Mouse (Mus musculus) stomach, embryonic 14.5 days (tissue): ENCODE measurements around the gene Ccdc93. TPM values are rescaled to one million over a fixed set of nuclear protein-coding genes. Genes with fewer than 3 reads are reported as not detected.
A peak's percentile ranks its signal among the peaks of the same experiment; 100 is the strongest.

Source experiments
- ATAC-seq: fragments of 200-750 bp; cut with Nextera tagmentation; 2 replicates; pipeline ENCODE4 v1.8.0; 2017; ENCODE audit warnings: low read depth, moderate TSS enrichment; ENCODE audit not compliant: insufficient number of reproducible peaks, insufficient read depth, low FRiP score
- H3K27ac ChIP-seq: fragments of 300-500 bp; sonication (generic); 2 replicates; pipeline ENCODE4 v1.5.1; 2014; ENCODE audit warnings: mild to moderate bottlenecking, low read length, moderate library complexity, mixed read lengths
- H3K27me3 ChIP-seq: fragments of 300-500 bp; sonication (generic); 2 replicates; pipeline ENCODE4 v1.6.1; 2014; ENCODE audit warnings: low read length, control low read depth, mixed read lengths; ENCODE audit not compliant: control insufficient read depth, insufficient read depth
- H3K36me3 ChIP-seq: fragments of 300-500 bp; sonication (generic); 2 replicates; pipeline ENCODE4 v1.6.1; 2014; ENCODE audit warnings: mild to moderate bottlenecking, control low read depth, low read length, moderate library complexity, mixed read lengths; ENCODE audit not compliant: control insufficient read depth, insufficient read depth
- H3K4me1 ChIP-seq: fragments of 300-500 bp; sonication (generic); 2 replicates; pipeline ENCODE4 v1.6.1; 2014; ENCODE audit warnings: low read length, control low read depth, mixed read lengths; ENCODE audit not compliant: control insufficient read depth, insufficient read depth
- H3K4me2 ChIP-seq: fragments of 300-500 bp; sonication (generic); replicated peaks from 2 replicates; pipeline ENCODE4 v1.6.1; 2014; ENCODE audit warnings: low read depth, low read length, control low read depth
- H3K4me3 ChIP-seq: fragments of 300-500 bp; sonication (generic); 2 replicates; pipeline ENCODE4 v1.5.1; 2014; ENCODE audit warnings: low read depth, low read length, control low read depth
- H3K9ac ChIP-seq: fragments of 300-500 bp; sonication (generic); replicated peaks from 2 replicates; pipeline ENCODE4 v1.6.1; 2014; ENCODE audit warnings: low read depth, mild to moderate bottlenecking, control low read depth, low read length, moderate library complexity, mixed read lengths
- H3K9me3 ChIP-seq: fragments of 300-500 bp; sonication (generic); 2 replicates; pipeline ENCODE4 v1.6.1; 2016; ENCODE audit warnings: low read depth, low read length, control low read depth; ENCODE audit not compliant: control insufficient read depth
- WGBS: fragments of 180-500 bp; shearing (Covaris S2); extraction: QIAGEN DNeasy Blood & Tissue Kit; methylation state at CpG from one replicate; pipeline ENCODE4 v1.1.7; 2014; 5-methylcytosine and 5-hydroxymethylcytosine counted together
- polyA plus RNA-seq: library from polyadenylated mRNA; unstranded; fragments of >200 nt; fragmentation: Nextera tagmentation; extraction: Ambion mirVana; gene quantifications from 2 replicates; pipeline ENCODE4 v1.2.1, GENCODE M21; 2014

Gene Ccdc93
- polyA plus RNA-seq, 1 experiment from 2014 or later: 14.0 TPM

- Histone ChIP-seq H3K4me2 (peak overlapping the region; percentile 96; the same call in 1 of the 2 replicates), H3K4me1 (0 out of 2 replicates have a peak, but pooled peaks cover 4% of the 10 kb centered on the region), H3K4me3 (peak overlapping the region; percentile 85), H3K9me3 (no peaks in the 10 kb centered on the region), H3K36me3 (no peaks in the 10 kb centered on the region), H3K9ac (no peak overlapping the region), H3K27ac (no peak overlapping the region), H3K27me3 (no peaks in the 10 kb centered on the region)
- no peak for ATAC-seq
- 20% methylated on average over 6 of the region's 6 CpGs for WGBS
These were observed 489 bp upstream of the Ccdc93 start for GRCm38 (mm10) chr1:121430183-121430937.

DNA sequence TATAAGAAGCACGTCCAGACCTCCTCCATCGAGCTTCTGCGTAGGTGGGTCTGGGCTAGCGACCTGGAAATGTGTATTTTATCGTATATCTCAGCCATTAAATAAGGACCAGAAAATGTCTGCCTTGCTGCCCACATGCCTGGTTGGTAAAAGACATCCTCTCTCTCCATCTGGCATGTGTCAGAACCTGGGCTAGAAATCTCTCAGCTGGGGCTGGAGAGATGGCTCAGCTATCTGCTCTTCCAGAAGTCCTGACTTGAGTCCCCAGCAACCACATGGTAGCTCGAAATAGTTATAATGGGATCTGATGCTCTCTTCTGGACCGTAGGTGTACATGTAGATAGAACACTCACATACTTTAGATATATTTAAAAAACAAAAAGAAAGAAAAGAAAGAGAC, 5.1 kb downstream of the Ccdc93 start:
- Histone ChIP-seq H3K9ac (no peak overlapping the region), H3K9me3 (no peaks in the 10 kb centered on the region), H3K4me1 (0 out of 2 replicates have a peak, but pooled peaks cover 4% of the 10 kb centered on the region), H3K36me3 (no peaks in the 10 kb centered on the region; the same call in 1 of the 2 replicates), H3K4me3 (no peak overlapping the region), H3K27ac (no peak overlapping the region), H3K4me2 (no peak overlapping the region), H3K27me3 (no peaks in the 10 kb centered on the region)
- ATAC-seq: no peak
- WGBS: 92% methylated on average over 7 of the region's 7 CpGs

- no peaks in the 10 kb centered on the region for H3K9me3 ChIP-seq
- H3K4me3 ChIP-seq: no peak overlapping the region
- H3K27me3 ChIP-seq: no peaks in the 10 kb centered on the region
- no peak overlapping the region for H3K27ac ChIP-seq
- WGBS: 66% methylated on average over 13 of the region's 13 CpGs
- H3K4me2 ChIP-seq: no peak overlapping the region
- ATAC-seq: no peak
- H3K4me1 ChIP-seq: no peaks in the 10 kb centered on the region
- H3K9ac ChIP-seq: no peak overlapping the region
- peaks cover 20% of the 10 kb centered on the region for H3K36me3 ChIP-seq
These were observed 9.9 kb downstream of the Ccdc93 start for GRCm38 (mm10) chr1:121440535-121441381.

- Histone ChIP-seq H3K4me2 (no peak overlapping the region), H3K9ac (no peak overlapping the region), H3K9me3 (no peaks in the 10 kb centered on the region), H3K36me3 (peaks cover 26% of the 10 kb centered on the region), H3K4me1 (no peaks in the 10 kb centered on the region), H3K4me3 (no peak overlapping the region), H3K27me3 (no peaks in the 10 kb centered on the region), H3K27ac (no peak overlapping the region)
- WGBS: 92% methylated on average over 6 of the region's 6 CpGs
- no peak for ATAC-seq
These were observed 13.3 kb downstream of the Ccdc93 start for GRCm38 (mm10) chr1:121444147-121444546.

GRCm38 (mm10) chr1:121447216-121447615, 16.4 kb downstream of the Ccdc93 start:
- H3K4me2 ChIP-seq: no peak overlapping the region
- peaks cover 21% of the 10 kb centered on the region for H3K36me3 ChIP-seq
- no peak overlapping the region for H3K4me3 ChIP-seq
- ATAC-seq: no peak
- H3K9ac ChIP-seq: no peak overlapping the region
- H3K27ac ChIP-seq: no peak overlapping the region
- H3K27me3 ChIP-seq: no peaks in the 10 kb centered on the region
- no peaks in the 10 kb centered on the region for H3K9me3 ChIP-seq
- WGBS: 94% methylated on average over 10 of the region's 10 CpGs
- H3K4me1 ChIP-seq: no peaks in the 10 kb centered on the region

- Histone ChIP-seq H3K4me2 (no peak overlapping the region), H3K36me3 (peaks cover 13% of the 10 kb centered on the region; the same call in 1 of the 2 replicates), H3K9me3 (no peaks in the 10 kb centered on the region), H3K4me3 (no peak overlapping the region), H3K27ac (no peak overlapping the region), H3K4me1 (no peaks in the 10 kb centered on the region), H3K27me3 (no peaks in the 10 kb centered on the region), H3K9ac (no peak overlapping the region)
- WGBS: 95% methylated on average over 19 of the region's 19 CpGs
- ATAC-seq: no peak
These were observed 17.3 kb downstream of the Ccdc93 start for GRCm38 (mm10) chr1:121448166-121448565.

DNA sequence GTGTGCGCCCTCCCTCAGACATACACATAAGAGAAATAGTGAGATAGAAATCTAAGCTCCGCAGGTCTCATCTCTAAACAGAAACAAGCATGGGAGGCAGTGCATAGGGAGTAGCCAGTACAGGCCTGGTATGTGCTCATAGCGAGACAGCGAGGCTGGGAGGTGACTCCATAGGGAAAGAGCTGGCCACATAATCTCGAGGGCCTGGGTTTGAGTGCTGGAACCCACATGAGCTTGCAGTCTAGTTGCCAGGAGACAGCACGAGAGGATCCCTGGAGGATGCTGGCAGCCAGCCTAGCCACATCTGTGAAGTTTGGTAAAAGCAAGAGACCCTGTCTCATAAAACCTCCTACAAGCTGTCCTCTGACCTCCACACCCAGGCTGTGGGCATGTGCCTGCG, 20.2 kb downstream of the Ccdc93 start:
- Histone ChIP-seq H3K9me3 (no peaks in the 10 kb centered on the region), H3K4me3 (no peak overlapping the region), H3K4me1 (no peaks in the 10 kb centered on the region), H3K36me3 (peaks cover 6% of the 10 kb centered on the region; the same call in 1 of the 2 replicates), H3K27ac (no peak overlapping the region), H3K27me3 (no peaks in the 10 kb centered on the region), H3K9ac (no peak overlapping the region), H3K4me2 (no peak overlapping the region)
- 85% methylated on average over 7 of the region's 7 CpGs for WGBS
- ATAC-seq: no peak

- Histone ChIP-seq H3K36me3 (peaks cover 6% of the 10 kb centered on the region; the same call in 1 of the 2 replicates), H3K27ac (no peak overlapping the region), H3K9ac (no peak overlapping the region), H3K9me3 (no peaks in the 10 kb centered on the region), H3K27me3 (no peaks in the 10 kb centered on the region), H3K4me3 (no peak overlapping the region), H3K4me2 (no peak overlapping the region), H3K4me1 (no peaks in the 10 kb centered on the region)
- peak; percentile 43; the same call in 1 of the 2 replicates for ATAC-seq
- WGBS: 66% methylated on average over 6 of the region's 6 CpGs
These were observed 21.6 kb downstream of the Ccdc93 start for GRCm38 (mm10) chr1:121452498-121452897.
